Mouse (Mus musculus): ENCODE measurements around the gene Mavs.
A peak's percentile ranks its signal among the peaks of the same experiment; 100 is the strongest.

The Mavs gene

GRCm38 (mm10) chr2:131262213-131262672, 28.4 kb downstream of the Mavs start, which contains the start of gene Pank2:
TSS of gene Pank2 (plus strand) at chr2:131262495.
- DNase-seq: peak; percentile 98

GRCm38 (mm10) chr2:131262680-131263670, 29.1 kb downstream of the Mavs start:
- peak; percentile 19 for DNase-seq

- DNase-seq: no peak
Measured at GRCm38 (mm10) chr2:131264027-131264426, 30.2 kb downstream of the Mavs start.

GRCm38 (mm10) chr2:131265056-131265455, 31.2 kb downstream of the Mavs start:
- DNase-seq: no peak

GRCm38 (mm10) chr2:131275493-131275892, 41.6 kb downstream of the Mavs start:
- DNase-seq: no peak

GRCm38 (mm10) chr2:131276722-131277121, 42.9 kb downstream of the Mavs start:
- DNase-seq: no peak

- DNase-seq: no peak
Measured at GRCm38 (mm10) chr2:131281596-131281995, 47.7 kb downstream of the Mavs start.

- DNase-seq: no peak
Measured at GRCm38 (mm10) chr2:131286276-131286675, 52.4 kb downstream of the Mavs start.

GRCm38 (mm10) chr2:131290669-131291068, 56.8 kb downstream of the Mavs start:
- DNase-seq: no peak

GRCm38 (mm10) chr2:131296746-131297261, 62.9 kb downstream of the Mavs start:
- DNase-seq: no peak
